Mouse (Mus musculus): ENCODE data around the gene Ascc2. TPM values are rescaled to one million over a fixed set of nuclear protein-coding genes. Genes with fewer than 3 reads are reported as not detected.
A peak's percentile ranks its signal among the peaks of the same experiment; 100 is the strongest.

The Ascc2 gene
- polyA plus RNA-seq (2014; fragmentation: Nextera tagmentation; extraction: Ambion mirVana) = 20.9 and 36.2 TPM in 2 replicates

DNA sequence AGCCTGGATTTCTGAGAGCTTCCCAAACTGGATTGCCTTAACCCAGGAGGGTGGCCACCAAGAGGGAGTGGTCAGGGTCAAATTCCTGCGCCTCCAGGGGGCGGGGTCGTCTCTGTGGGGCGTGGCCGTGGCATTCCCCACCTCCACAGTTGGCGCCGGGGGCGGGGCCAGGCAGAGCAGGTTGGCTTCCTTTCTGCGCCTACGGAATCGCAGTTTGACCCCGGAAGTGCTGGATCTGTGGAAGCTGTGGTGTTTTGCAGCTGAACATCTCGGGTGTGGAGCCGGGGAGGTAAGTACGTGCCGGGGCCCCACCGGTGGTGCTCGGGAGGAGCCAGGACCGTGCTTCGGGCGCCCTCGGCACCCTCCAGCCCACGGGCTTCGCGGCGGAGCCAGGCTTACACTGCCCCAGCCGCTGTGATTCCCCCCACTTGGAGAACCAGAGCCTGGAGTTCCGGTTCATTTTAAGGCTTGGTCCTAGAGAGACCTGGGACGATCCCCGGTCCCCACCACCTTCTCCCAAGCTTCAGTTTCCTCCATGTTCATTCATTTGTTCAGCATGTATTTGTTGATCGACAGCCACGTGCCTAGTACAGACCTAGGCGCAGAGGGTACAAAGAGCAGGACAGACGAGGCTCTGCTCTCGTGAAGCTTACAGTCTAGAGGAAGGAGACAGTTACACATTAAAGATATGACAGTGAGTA lies at the start of gene Ascc2:
TSS of gene Ascc2 (plus strand) at position 214 of the 701 bp plus-strand sequence.
- no peaks in the 10 kb centered on the region for H3K9me3 ChIP-seq (ENCODE audit: control insufficient read depth, low read length)
- 2% methylated on average over 35 of the region's 35 CpGs for WGBS
- H3K4me3 ChIP-seq (ENCODE audit: low read length) = peak within 1 kb of the TSS; percentile 60
- H3K9ac ChIP-seq (ENCODE audit: low read depth, low read length) = peak within 1 kb of the TSS; percentile 56
- H3K4me2 ChIP-seq (replicated peaks; ENCODE audit: low read depth, low read length) = peak within 1 kb of the TSS; percentile 83
- H3K27ac ChIP-seq (ENCODE audit: low read depth, low read length) = peak within 1 kb of the TSS; percentile 11; the same call in 1 of the 2 replicates
- H3K36me3 ChIP-seq (ENCODE audit: control insufficient read depth, insufficient read depth, low read length) = peaks cover 3% of the 10 kb centered on the region; the same call in 1 of the 2 replicates
- H3K4me1 ChIP-seq (ENCODE audit: control insufficient read depth, insufficient read depth, low read length) = peaks cover 13% of the 10 kb centered on the region
- ATAC-seq (ENCODE audit: low FRiP score, low TSS enrichment) = peak; percentile 96
- H3K27me3 ChIP-seq (ENCODE audit: control insufficient read depth, insufficient read depth, low read length) = no peaks in the 10 kb centered on the region

GRCm38 (mm10) chr11:4591811-4592210 lies 45.7 kb upstream of the Ascc2 start:
- H3K9me3 ChIP-seq (ENCODE audit: control insufficient read depth, low read length) = no peaks in the 10 kb centered on the region
- no peaks in the 10 kb centered on the region for H3K36me3 ChIP-seq (ENCODE audit: control insufficient read depth, insufficient read depth, low read length)
- H3K9ac ChIP-seq (ENCODE audit: low read depth, low read length) = no peak overlapping the region
- H3K27ac ChIP-seq (ENCODE audit: low read depth, low read length) = no peak overlapping the region
- no peak for ATAC-seq (ENCODE audit: low FRiP score, low TSS enrichment)
- peaks cover 7% of the 10 kb centered on the region for H3K4me1 ChIP-seq (ENCODE audit: control insufficient read depth, insufficient read depth, low read length)
- 90% methylated on average over 4 of the region's 4 CpGs for WGBS
- H3K4me2 ChIP-seq (replicated peaks; ENCODE audit: low read depth, low read length) = no peak overlapping the region
- H3K27me3 ChIP-seq (ENCODE audit: control insufficient read depth, insufficient read depth, low read length) = no peaks in the 10 kb centered on the region
- no peak overlapping the region for H3K4me3 ChIP-seq (ENCODE audit: low read length)

DNA sequence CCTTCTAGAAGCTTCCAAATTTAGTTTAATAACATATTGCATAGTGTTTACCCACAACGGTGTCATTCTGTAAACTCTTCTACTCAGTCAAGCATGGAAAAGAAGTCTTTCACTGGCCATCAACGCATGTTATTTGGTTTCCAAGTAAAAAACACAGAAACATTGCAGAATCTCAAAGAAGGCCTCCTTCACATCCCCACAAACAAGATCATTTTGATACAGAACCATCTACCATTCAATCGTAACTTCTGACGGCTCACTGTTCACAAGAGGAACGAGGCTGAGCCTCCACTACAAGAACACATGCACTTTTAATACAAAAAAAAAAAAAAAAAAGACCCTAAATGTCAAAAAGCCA lies 44.1 kb upstream of the Ascc2 start:
- Histone ChIP-seq H3K9me3 (ENCODE audit: control insufficient read depth, low read length) (no peaks in the 10 kb centered on the region), H3K27ac (ENCODE audit: low read depth, low read length) (no peak overlapping the region), H3K27me3 (ENCODE audit: control insufficient read depth, insufficient read depth, low read length) (no peaks in the 10 kb centered on the region), H3K9ac (ENCODE audit: low read depth, low read length) (peak overlapping the region; percentile 93; the same call in 1 of the 2 replicates), H3K4me1 (ENCODE audit: control insufficient read depth, insufficient read depth, low read length) (peaks cover 7% of the 10 kb centered on the region), H3K36me3 (ENCODE audit: control insufficient read depth, insufficient read depth, low read length) (no peaks in the 10 kb centered on the region), H3K4me2 (replicated peaks; ENCODE audit: low read depth, low read length) (peak overlapping the region; percentile 60), H3K4me3 (ENCODE audit: low read length) (peak overlapping the region; percentile 97)
- WGBS = 22% methylated on average over 5 of the region's 5 CpGs
- ATAC-seq (ENCODE audit: low FRiP score, low TSS enrichment) = no peak

GRCm38 (mm10) chr11:4593849-4594607 lies 43.5 kb upstream of the Ascc2 start:
- Histone ChIP-seq H3K27me3 (ENCODE audit: control insufficient read depth, insufficient read depth, low read length) (no peaks in the 10 kb centered on the region), H3K4me3 (ENCODE audit: low read length) (peak overlapping the region; percentile 97), H3K27ac (ENCODE audit: low read depth, low read length) (peak overlapping the region; percentile 95), H3K9ac (ENCODE audit: low read depth, low read length) (peak overlapping the region; percentile 93), H3K4me1 (ENCODE audit: control insufficient read depth, insufficient read depth, low read length) (peaks cover 7% of the 10 kb centered on the region), H3K9me3 (ENCODE audit: control insufficient read depth, low read length) (no peaks in the 10 kb centered on the region), H3K36me3 (ENCODE audit: control insufficient read depth, insufficient read depth, low read length) (no peaks in the 10 kb centered on the region), H3K4me2 (replicated peaks; ENCODE audit: low read depth, low read length) (peak overlapping the region; percentile 60)
- WGBS = under 1% methylated on average over 44 of the region's 45 CpGs
- ATAC-seq (ENCODE audit: low FRiP score, low TSS enrichment) = peak; percentile 93

DNA sequence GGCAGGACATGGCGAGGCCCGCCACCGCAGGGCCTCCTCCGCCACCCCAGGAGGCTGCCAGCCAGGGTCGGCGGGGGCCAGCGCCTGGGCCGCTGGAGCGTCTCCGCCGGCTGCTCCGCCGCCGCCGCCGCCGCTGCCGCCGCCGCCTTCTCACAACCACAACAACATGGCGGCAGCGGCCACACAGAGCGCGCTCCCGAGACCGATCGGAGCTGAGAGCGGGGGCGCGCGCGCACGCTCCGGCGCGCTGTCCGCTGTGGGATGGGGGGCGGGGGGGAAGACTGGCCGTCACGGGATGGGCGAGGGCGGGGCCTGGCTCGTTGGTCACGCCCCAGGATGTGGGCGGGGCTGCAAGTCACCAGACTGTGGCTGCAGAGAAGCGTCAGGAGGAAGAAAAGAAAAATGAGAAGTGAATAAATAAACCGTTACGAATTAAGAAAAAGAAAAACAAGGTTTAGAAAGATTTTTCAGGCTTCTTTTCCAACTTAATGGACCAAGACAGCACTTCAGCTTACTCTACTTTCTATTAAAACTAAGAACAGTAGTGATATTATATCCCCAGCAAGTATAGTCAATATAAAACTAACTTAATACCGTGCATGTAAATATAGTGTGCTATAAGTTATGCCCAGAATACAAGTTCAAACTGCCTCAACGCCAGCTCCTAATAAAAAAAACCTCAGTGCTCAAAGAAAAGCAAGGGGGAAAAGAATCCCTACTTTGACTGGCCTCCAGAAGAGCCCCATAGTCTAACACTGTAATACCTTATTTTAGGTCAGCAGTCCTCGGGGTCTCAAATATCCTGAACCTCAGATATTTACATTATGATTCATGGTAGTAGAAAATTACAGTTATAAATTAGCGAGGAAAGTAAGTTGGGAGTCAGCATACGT lies 42.7 kb upstream of the Ascc2 start, which contains the start of gene Mtmr3:
TSS of gene Mtmr3 (minus strand) at position 256 of the 893 bp plus-strand sequence.
- peak; percentile 94 for ATAC-seq (ENCODE audit: low FRiP score, low TSS enrichment)
- H3K36me3 ChIP-seq (ENCODE audit: control insufficient read depth, insufficient read depth, low read length) = no peaks in the 10 kb centered on the region
- no peaks in the 10 kb centered on the region for H3K9me3 ChIP-seq (ENCODE audit: control insufficient read depth, low read length)
- H3K27me3 ChIP-seq (ENCODE audit: control insufficient read depth, insufficient read depth, low read length) = no peaks in the 10 kb centered on the region
- H3K4me1 ChIP-seq (ENCODE audit: control insufficient read depth, insufficient read depth, low read length) = peaks cover 7% of the 10 kb centered on the region
- H3K27ac ChIP-seq (ENCODE audit: low read depth, low read length) = peak within 1 kb of the TSS; percentile 95
- WGBS = 5% methylated on average over 43 of the region's 53 CpGs
- H3K4me2 ChIP-seq (replicated peaks; ENCODE audit: low read depth, low read length) = peak within 1 kb of the TSS; percentile 60
- peak within 1 kb of the TSS; percentile 93 for H3K9ac ChIP-seq (ENCODE audit: low read depth, low read length)
- peak within 1 kb of the TSS; percentile 97 for H3K4me3 ChIP-seq (ENCODE audit: low read length)

DNA sequence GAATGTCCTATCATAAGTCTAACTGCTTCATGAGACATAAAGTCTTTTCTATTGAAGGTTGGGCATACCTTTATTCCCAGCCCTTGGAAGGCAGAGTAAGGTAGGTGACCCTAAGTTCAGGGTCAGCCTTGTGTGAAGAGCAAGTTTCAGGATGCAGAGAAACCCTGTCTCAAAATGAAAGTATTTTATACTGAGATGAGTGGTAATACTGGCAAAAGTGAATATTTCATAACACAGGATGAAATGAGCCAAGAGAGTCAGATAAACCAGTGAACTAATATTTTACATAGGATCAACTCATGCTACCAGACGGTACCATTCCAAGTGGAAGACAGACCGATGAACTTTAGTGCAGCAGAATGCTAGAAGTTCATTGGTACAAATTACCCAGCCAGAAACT lies 39.1 kb upstream of the Ascc2 start:
- Histone ChIP-seq H3K36me3 (ENCODE audit: control insufficient read depth, insufficient read depth, low read length) (no peaks in the 10 kb centered on the region), H3K4me2 (replicated peaks; ENCODE audit: low read depth, low read length) (no peak overlapping the region), H3K4me3 (ENCODE audit: low read length) (no peak overlapping the region), H3K9me3 (ENCODE audit: control insufficient read depth, low read length) (no peaks in the 10 kb centered on the region), H3K27ac (ENCODE audit: low read depth, low read length) (no peak overlapping the region), H3K9ac (ENCODE audit: low read depth, low read length) (no peak overlapping the region), H3K27me3 (ENCODE audit: control insufficient read depth, insufficient read depth, low read length) (no peaks in the 10 kb centered on the region), H3K4me1 (ENCODE audit: control insufficient read depth, insufficient read depth, low read length) (peaks cover 6% of the 10 kb centered on the region; the same call in 1 of the 2 replicates)
- WGBS = 87% methylated on average over 2 of the region's 2 CpGs
- ATAC-seq (ENCODE audit: low FRiP score, low TSS enrichment) = no peak

DNA sequence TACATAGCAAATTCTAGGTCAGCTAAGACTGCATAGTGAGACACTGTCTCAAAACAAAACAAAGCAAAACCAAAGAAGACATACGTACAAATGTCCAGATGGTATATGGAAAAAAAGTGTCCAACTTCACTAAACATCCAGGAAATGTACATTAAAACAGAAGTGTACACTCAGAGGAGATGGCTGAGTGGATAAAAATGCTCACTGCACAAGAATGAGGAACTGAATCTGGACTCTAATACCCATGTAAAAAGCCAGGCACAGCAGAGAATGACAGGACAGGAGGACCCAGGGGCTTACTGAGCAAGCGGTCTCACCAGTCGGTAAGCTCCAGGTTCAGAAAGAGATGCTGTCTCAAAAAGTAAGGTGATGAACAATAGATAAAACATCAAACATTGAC lies 37.6 kb upstream of the Ascc2 start:
- Histone ChIP-seq H3K4me1 (ENCODE audit: control insufficient read depth, insufficient read depth, low read length) (peaks cover 16% of the 10 kb centered on the region; the same call in 1 of the 2 replicates), H3K27ac (ENCODE audit: low read depth, low read length) (no peak overlapping the region), H3K9me3 (ENCODE audit: control insufficient read depth, low read length) (no peaks in the 10 kb centered on the region), H3K9ac (ENCODE audit: low read depth, low read length) (no peak overlapping the region), H3K27me3 (ENCODE audit: control insufficient read depth, insufficient read depth, low read length) (no peaks in the 10 kb centered on the region), H3K36me3 (ENCODE audit: control insufficient read depth, insufficient read depth, low read length) (no peaks in the 10 kb centered on the region), H3K4me2 (replicated peaks; ENCODE audit: low read depth, low read length) (no peak overlapping the region), H3K4me3 (ENCODE audit: low read length) (no peak overlapping the region)
- ATAC-seq (ENCODE audit: low FRiP score, low TSS enrichment) = no peak
- 91% methylated on average over 3 of the region's 3 CpGs for WGBS

DNA sequence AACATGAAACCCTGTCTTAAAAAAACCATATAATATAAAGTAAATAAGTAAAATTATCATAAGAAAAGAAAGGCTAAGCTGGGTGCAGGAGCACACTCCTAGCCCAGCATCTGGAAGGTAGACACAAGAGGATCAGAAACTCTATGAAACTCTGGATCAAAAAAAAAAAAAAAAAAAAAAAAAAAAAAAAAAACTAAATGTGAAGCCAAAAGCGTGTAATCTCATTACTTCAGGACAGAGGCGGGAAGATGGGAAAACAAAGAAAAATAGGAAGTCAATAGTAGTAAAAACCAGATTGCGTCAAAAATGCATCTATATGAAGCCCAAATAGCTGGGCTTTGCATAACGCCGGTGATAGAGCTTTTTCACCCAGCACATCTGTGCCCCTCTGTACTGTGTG lies 35.7 kb upstream of the Ascc2 start:
- no peaks in the 10 kb centered on the region for H3K9me3 ChIP-seq (ENCODE audit: control insufficient read depth, low read length)
- H3K4me3 ChIP-seq (ENCODE audit: low read length) = no peak overlapping the region
- no peak overlapping the region for H3K9ac ChIP-seq (ENCODE audit: low read depth, low read length)
- H3K36me3 ChIP-seq (ENCODE audit: control insufficient read depth, insufficient read depth, low read length) = no peaks in the 10 kb centered on the region
- H3K4me2 ChIP-seq (replicated peaks; ENCODE audit: low read depth, low read length) = no peak overlapping the region
- H3K4me1 ChIP-seq (ENCODE audit: control insufficient read depth, insufficient read depth, low read length) = peaks cover 16% of the 10 kb centered on the region; the same call in 1 of the 2 replicates
- no peak overlapping the region for H3K27ac ChIP-seq (ENCODE audit: low read depth, low read length)
- no peak for ATAC-seq (ENCODE audit: low FRiP score, low TSS enrichment)
- 91% methylated on average over 5 of the region's 5 CpGs for WGBS
- H3K27me3 ChIP-seq (ENCODE audit: control insufficient read depth, insufficient read depth, low read length) = no peaks in the 10 kb centered on the region

All from kidney, embryonic 14.5 days (tissue).